Mouse (Mus musculus) ovary, adult 18-20 months (tissue): Measurements from ENCODE around the gene Slc39a1.

Experiments used
- DNase-seq: peaks from one replicate; pipeline ENCODE4 v3.0.0; 2022; ENCODE audit warnings: low spot score, mixed read lengths

Gene Slc39a1

GRCm38 (mm10) chr3:90294651-90295050 lies 46.7 kb downstream of the Slc39a1 start:
- no peak for DNase-seq
